Mouse (Mus musculus) thymus, postnatal 36 days (tissue): ENCODE results near the gene Tnni1.

Experiments used
- DNase-seq, 2 experiments: peaks; one replicate each; pipeline ENCODE4 v3.0.0; 2022; ENCODE audit warnings: mixed read lengths in 2 of 2

Gene Tnni1

DNA sequence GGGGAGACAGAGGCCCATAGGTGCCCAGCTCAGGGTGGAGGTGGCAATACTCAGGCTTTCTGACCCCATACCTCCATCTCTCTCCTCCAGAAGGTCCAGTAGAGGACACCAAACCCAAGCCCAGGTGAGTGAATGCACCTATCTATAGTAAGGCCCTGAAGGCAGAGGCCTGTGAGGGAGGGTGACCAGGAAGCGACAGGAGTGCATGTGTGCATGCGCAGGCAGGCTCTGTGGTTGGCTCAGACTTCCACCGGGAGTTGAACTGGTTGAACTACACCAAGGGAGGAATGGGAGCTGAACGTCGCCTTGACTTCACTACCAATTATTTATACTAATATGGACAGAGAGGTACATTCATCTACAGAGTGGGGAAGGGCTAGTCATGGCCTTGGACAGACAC, 67.4 kb downstream of the Tnni1 start:
- DNase-seq, result no peak

DNA sequence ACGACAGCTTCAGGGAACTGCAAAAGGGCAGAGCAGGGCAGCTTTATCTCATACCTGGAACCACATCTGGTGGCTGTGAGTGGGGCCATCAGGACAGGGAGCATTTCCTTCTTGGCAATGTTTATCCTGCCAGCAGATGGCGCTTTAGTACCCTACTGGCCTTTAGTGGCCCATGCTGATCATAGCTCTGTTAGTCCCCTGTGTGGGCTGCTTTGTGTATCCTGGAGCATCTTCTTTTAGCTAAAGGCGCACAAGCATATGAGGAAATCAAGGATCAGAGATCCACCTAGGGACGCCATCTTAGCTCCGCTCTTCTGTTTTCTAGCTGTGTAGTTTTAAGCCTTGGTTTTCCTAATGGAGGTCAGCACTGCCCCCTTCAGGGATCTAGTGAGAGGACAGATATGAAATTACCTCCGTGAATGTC, 67.9 kb downstream of the Tnni1 start:
- DNase-seq, result peak in 1 of 2 experiments; percentile 26

DNA sequence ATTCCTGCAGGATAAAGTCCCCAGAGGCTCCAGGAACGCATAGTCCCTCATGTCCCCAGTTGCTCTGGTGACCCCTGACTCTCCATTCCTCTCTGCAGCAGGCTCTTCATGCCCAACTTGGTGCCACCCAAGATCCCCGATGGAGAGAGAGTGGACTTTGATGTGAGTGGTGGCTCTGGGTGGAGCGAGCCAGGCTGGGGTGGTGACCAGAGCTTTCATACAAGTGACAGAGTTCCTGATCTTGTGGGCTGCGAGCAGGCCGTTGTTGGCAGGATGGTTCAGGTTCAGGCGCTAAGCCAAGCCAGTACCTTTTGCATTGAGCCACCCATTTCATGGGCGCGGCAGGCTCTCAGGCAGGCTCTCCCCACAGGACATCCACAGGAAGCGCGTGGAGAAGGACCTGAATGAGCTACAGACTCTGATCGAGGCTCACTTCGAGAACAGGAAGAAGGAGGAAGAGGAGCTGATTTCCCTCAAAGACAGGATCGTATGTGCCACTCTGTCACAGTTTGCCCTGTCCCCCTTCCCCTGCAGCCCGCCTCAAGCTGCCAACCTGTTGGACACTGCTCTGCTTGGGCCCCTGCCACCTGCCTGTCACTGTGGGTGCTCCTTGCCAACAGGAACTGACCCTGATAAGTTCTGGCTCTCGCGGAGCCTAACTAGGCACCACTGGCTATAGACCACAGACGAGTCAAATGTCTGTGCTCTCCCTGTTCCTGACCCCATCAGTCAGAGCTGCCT, 68.5 kb downstream of the Tnni1 start:
- DNase-seq, result no peak

DNA sequence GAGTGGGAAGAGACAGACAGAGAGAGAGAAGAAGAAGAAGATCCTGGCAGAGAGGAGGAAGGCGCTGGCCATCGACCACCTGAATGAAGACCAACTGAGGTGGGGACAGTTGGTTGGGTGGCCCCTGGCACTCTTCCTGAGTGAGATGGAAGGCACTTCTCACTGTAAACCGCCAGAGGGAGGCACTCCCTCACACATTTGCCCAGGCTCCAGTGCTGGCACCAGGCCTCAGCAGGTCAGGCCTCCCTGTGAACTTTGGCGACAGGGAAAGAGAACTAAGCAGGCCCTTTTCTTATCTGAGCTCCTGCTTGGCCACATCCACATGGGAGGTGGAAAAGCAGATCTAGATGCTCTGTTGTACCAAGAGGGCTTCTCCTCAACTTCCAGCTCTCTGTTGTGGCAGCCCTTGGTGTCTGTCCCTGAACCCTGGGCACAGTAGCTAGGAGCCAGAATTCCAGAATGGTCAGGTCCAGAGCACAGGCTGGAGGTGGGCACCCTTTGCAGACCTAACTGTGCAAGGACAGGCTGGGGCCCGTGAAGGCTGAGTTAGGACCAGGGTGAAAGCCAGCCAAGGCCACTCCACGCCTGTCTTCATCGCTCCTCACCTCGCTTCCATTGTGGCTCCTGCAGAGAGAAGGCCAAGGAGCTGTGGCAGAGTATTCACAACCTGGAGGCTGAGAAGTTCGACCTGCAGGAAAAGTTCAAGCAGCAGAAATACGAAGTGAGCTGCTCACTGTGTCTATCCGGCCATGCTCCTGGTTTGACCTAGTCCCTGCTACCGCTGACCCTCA, 71.7 kb downstream of the Tnni1 start:
- no peak for DNase-seq

DNA sequence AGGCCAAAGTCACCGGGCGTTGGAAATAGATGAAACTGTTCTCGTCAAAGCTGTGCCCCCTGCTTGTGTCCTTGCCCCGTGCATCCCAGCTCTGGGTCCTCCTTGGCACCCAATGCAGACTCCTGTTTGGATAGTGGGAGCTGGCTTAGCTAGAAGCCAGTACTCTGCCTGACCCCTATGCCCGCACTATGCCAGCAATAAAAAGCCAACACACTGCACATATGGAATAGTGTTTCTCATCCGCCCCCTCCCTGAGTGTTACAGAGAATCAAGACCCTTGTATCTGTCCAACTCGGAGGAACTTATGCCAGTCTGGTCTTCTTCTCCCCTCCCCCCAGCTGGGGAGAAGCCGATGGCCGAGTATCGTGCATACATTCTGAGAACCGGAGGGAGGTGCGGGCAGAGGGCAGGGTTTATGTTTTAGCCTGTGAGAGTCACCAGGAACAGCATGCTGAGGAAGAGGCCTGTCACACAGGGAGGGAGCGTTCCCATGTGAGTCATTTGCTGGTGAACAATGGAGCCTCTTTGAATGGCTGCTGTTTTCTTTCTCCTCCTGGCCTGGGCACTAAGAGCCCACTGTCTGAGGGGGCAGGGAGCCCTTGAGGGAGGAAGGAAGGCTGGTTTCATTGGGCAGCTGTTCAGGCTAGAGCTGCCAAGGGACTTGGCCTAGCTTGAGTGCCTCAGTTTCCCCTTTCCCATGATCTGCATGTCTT, 73.0 kb downstream of the Tnni1 start:
- DNase-seq, result no peak

DNA sequence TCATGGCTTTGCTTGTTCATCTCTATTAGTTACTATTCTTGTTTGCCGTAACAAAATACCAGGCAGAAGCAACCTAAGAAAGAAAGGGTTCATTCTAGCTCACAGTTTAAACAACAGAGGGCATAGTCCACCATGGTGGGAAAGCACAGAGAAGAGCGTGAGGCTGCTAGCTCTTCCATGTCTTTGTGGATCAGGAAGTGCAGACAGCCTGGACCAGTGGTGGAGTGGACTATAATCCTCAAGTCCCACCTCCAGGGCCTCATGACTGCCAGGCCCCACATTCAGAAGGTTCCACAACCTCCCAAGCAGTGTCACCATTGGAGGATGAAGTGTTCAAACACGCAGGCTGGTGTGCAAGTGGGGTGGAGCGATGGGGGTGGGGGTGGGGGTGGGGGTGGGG, 74.0 kb downstream of the Tnni1 start:
- DNase-seq, result no peak

DNA sequence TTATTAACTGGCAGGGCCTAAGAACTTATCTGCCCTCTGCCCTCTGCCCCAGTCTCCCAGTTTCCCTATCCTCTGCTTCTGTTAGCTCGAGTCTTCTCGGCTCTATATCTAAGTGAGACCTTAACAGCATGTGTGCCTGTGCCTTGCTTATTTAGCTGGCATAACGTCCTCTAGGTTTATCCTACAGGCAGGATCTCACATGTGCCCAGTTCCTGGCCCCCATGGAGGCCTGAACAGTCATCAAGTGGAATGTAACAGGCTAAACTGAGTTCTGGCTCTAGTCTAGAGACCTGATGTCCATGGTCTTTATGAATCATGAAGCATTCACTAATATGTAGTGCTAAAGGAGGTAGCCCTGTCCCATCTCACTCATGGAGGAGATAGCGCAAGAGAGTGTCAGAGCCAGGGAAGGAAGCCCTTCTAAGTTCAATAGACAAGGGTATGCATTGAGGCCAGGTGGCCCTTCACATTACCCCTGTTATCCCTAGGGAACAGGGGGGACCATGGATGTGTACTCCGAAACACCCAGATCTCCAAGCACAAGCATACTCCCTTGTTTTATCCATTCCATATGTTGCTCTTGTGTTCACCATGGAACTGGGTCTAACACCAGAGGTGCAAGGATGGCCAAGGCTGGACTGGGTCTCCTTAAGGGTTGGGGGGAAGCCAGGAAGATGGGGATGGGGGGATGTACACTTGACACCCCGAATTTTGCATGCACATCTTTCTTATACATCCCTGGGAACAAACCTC, 75.5 kb downstream of the Tnni1 start:
- no peak for DNase-seq

DNA sequence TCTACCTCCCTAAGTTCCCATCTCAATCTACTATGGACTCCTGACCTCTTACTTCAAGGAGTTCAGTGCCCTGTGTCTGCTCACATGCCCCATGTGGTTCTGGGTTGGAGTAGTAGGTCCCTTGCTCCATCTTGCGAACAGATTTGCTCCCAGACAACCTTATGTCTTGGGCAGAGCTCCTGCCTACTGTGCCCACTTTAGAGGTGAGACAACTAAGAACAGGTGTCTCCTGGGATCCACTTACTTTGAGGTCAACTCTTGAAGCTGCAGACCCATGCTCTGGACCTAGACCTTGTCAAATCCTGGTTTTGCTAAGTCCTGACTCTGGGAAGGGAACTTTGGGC, 76.1 kb downstream of the Tnni1 start:
- DNase-seq, result no peak

DNA sequence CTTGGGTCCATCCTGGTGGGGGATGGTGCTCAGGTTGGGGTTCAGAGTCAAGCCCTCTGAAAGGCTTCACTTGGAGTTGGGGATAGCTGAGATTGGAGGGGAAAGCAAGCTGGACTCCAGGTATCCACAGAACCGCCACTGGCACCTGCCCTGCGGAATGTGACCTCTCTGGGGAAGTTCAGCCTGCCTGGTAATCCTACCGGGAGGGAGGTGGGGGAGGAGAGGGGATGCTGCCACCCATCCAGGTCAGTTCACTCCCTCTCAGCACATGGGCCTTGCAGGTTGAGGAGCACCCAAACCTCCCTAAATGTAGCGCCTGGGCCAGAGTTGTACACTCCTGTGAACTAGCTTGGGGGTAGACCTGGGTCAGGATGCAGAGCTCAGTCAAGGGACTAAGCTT, 76.8 kb downstream of the Tnni1 start:
- no peak for DNase-seq

DNA sequence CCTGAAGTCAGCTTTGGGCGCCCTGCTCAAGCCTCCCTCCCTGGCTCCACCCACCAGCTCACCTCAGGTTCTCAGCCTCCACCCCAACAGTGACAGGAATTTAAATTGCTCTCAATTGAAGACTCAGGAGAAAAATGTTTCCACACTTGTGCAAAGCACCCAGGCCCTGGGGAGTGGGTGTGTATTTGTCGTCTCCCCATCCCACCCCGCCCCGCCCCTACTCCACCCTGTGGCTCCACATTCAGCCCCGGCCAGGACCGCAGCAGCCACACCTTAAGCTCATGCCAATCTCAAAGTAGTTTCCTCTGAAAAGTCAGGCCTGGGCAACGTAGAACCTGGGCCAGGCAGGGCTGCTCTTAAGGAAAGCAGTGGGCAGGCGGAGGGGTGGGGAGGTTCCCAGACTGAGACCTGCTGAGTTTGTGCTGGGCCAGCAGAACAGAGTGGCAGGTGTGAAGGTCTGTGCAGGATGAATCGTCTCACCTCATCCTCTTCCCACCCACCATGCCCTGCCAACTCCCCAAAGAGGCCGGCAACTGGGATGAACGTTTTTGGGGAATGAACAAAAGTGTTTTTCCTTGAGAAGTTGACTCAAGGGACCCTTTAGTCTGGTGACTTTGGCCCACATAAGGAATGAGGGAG, 78.0 kb downstream of the Tnni1 start:
- no peak for DNase-seq

DNA sequence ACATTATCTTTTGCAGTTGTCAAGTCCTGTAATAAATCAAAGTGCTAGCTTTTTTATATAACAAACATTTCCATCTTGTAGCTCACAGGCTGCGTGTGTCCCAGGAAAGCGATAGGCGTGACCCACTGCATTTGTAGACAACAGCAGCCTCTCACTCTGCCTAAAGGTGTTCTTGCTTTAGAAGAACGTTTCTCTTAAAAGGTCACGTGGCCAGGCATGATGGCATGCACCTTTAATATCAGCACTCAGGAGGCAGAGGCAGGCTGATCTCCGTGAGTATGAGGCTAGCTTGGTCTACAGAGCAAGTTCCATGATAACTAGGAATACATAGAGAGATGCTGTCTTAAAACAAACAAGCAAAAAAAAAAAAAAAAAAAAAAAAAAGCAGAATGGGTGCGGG, 79.3 kb downstream of the Tnni1 start:
- DNase-seq, result no peak
